Mouse (Mus musculus): Measurements from ENCODE around the gene Cmtm3.
"Not testable (repeated sequence)": the region's sequence is repeated elsewhere in the genome, so short reads cannot be mapped to it uniquely, and the experiment has no call there.

Gene Cmtm3

GRCm38 (mm10) chr8:104339229-104339982 lies at the start of gene Cmtm3:
Cmtm3 (plus strand) TSS chr8:104339410.
- no peak for DNase-seq (ENCODE audit: low spot score)

GRCm38 (mm10) chr8:104293081-104293480 lies 46.1 kb upstream of the Cmtm3 start, which contains the start of gene Cmtm2a:
Cmtm2a (minus strand) TSS chr8:104293181.
- not testable (repeated sequence) for DNase-seq (ENCODE audit: low spot score)

- no peak for DNase-seq (ENCODE audit: low spot score)
Observed at GRCm38 (mm10) chr8:104294396-104294795, 44.8 kb upstream of the Cmtm3 start.

GRCm38 (mm10) chr8:104301577-104301976 lies 37.6 kb upstream of the Cmtm3 start:
- DNase-seq (ENCODE audit: low spot score), result not testable (repeated sequence)

GRCm38 (mm10) chr8:104302536-104302935 lies 36.7 kb upstream of the Cmtm3 start:
- DNase-seq (ENCODE audit: low spot score), result peak; percentile 74

- DNase-seq (ENCODE audit: low spot score), result no peak
Observed at GRCm38 (mm10) chr8:104304962-104305361, 34.2 kb upstream of the Cmtm3 start.

GRCm38 (mm10) chr8:104308341-104308740 lies 30.9 kb upstream of the Cmtm3 start:
- DNase-seq (ENCODE audit: low spot score), result not testable (repeated sequence)

- DNase-seq (ENCODE audit: low spot score), result peak; percentile 60
Observed at GRCm38 (mm10) chr8:104309441-104310155, 29.6 kb upstream of the Cmtm3 start, which contains the start of the genes Gm45711 and Cmtm1. Gm45711 (minus strand) TSS chr8:104310081. Cmtm1 (minus strand) TSS chr8:104310145.

- not testable (repeated sequence) for DNase-seq (ENCODE audit: low spot score)
Observed at GRCm38 (mm10) chr8:104312023-104312422, 27.2 kb upstream of the Cmtm3 start.

GRCm38 (mm10) chr8:104313311-104313710 lies 25.9 kb upstream of the Cmtm3 start:
- no peak for DNase-seq (ENCODE audit: low spot score)

GRCm38 (mm10) chr8:104321267-104321666 lies 17.9 kb upstream of the Cmtm3 start, which contains the start of gene Gm11020:
Gm11020 (plus strand) TSS chr8:104321567.
- DNase-seq (ENCODE audit: low spot score), result not testable (repeated sequence)

- not testable (repeated sequence) for DNase-seq (ENCODE audit: low spot score)
Observed at GRCm38 (mm10) chr8:104321930-104322329, 17.3 kb upstream of the Cmtm3 start, which contains the start of gene Cmtm2b. Cmtm2b (plus strand) TSS chr8:104322230.

- no peak for DNase-seq (ENCODE audit: low spot score)
Observed at GRCm38 (mm10) chr8:104332665-104333631, 6.3 kb upstream of the Cmtm3 start.

GRCm38 (mm10) chr8:104333786-104334185 lies 5.4 kb upstream of the Cmtm3 start:
- no peak for DNase-seq (ENCODE audit: low spot score)

GRCm38 (mm10) chr8:104334196-104334595 lies 5.0 kb upstream of the Cmtm3 start:
- no peak for DNase-seq (ENCODE audit: low spot score)

- DNase-seq (ENCODE audit: low spot score), result no peak
Observed at GRCm38 (mm10) chr8:104336806-104337205, 2.4 kb upstream of the Cmtm3 start.

- no peak for DNase-seq (ENCODE audit: low spot score)
Observed at GRCm38 (mm10) chr8:104337890-104338289, 1.3 kb upstream of the Cmtm3 start.

- no peak for DNase-seq (ENCODE audit: low spot score)
Observed at GRCm38 (mm10) chr8:104339983-104340232, 698 bp downstream of the Cmtm3 start.

- peak; percentile 85 for DNase-seq (ENCODE audit: low spot score)
Observed at GRCm38 (mm10) chr8:104340233-104341105, 1.3 kb downstream of the Cmtm3 start.

GRCm38 (mm10) chr8:104341106-104341561 lies 1.9 kb downstream of the Cmtm3 start:
- DNase-seq (ENCODE audit: low spot score), result peak; percentile 74

- DNase-seq (ENCODE audit: low spot score), result no peak
Observed at GRCm38 (mm10) chr8:104341678-104342077, 2.5 kb downstream of the Cmtm3 start.
